Mouse (Mus musculus) bone marrow macrophage, adult 2 months (primary cell): Measurements from ENCODE around the gene Ankrd1.

Experiments used
- CTCF ChIP-seq: IDR thresholded peaks from 2 replicates; pipeline ENCODE4 v1.5.1; 2012; ENCODE audit warnings: low read depth, mild to moderate bottlenecking, low read length, moderate library complexity
- POLR2A ChIP-seq: IDR thresholded peaks from 2 replicates; pipeline ENCODE4 v1.6.1; 2012; ENCODE audit warnings: mild to moderate bottlenecking, low read depth, low read length, borderline replicate concordance

- TF ChIP-seq CTCF (no peak), POLR2A (no peak)
These were observed 12.1 kb upstream of the Ankrd1 start for GRCm38 (mm10) chr19:36131990-36132389.
